Mouse (Mus musculus) hindbrain, embryonic 16.5 days (tissue): Measurements from ENCODE around the gene Gm11237. TPM values are rescaled to one million over a fixed set of nuclear protein-coding genes. Genes with fewer than 3 reads are reported as not detected.
"Not testable (repeated sequence)": the region's sequence is repeated elsewhere in the genome, so short reads cannot be mapped to it uniquely, and the experiment has no call there.

Experiments
- ATAC-seq: fragments of 200-750 bp; cut with Nextera tagmentation; 2 replicates; pipeline ENCODE4 v1.8.0; 2017; ENCODE audit warnings: moderate TSS enrichment, moderate library complexity
- H3K27ac ChIP-seq: fragments of 300-500 bp; sonication (generic); 2 replicates; pipeline ENCODE4 v1.5.1; 2014; ENCODE audit warnings: low read depth, mild to moderate bottlenecking, control low read depth, low read length, moderate library complexity
- H3K27me3 ChIP-seq: fragments of 300-500 bp; sonication (generic); replicated peaks from 2 replicates; pipeline ENCODE4 v1.6.1; 2014; ENCODE audit warnings: low read length; ENCODE audit not compliant: control insufficient read depth, insufficient read depth
- H3K36me3 ChIP-seq: fragments of 300-500 bp; sonication (generic); 2 replicates; pipeline ENCODE4 v1.6.1; 2014; ENCODE audit warnings: mild to moderate bottlenecking, low read length, moderate library complexity, mixed read lengths; ENCODE audit not compliant: control insufficient read depth, insufficient read depth
- H3K4me1 ChIP-seq: fragments of 300-500 bp; sonication (generic); 2 replicates; pipeline ENCODE4 v1.6.1; 2014; ENCODE audit warnings: low read depth, low read length; ENCODE audit not compliant: control insufficient read depth, insufficient read depth
- H3K4me2 ChIP-seq: fragments of 300-500 bp; sonication (generic); 2 replicates; pipeline ENCODE4 v1.6.1; 2014; ENCODE audit warnings: mild to moderate bottlenecking, low read length, control low read depth, moderate library complexity
- H3K4me3 ChIP-seq: fragments of 300-500 bp; sonication (generic); 2 replicates; pipeline ENCODE4 v1.5.1; 2014; ENCODE audit warnings: mild to moderate bottlenecking, low read length, control low read depth, moderate library complexity
- H3K9ac ChIP-seq: fragments of 300-500 bp; sonication (generic); 2 replicates; pipeline ENCODE4 v1.6.1; 2014; ENCODE audit warnings: low read depth, mild to moderate bottlenecking, control low read depth, low read length, moderate library complexity
- H3K9me3 ChIP-seq: fragments of 300-500 bp; sonication (generic); 2 replicates; pipeline ENCODE4 v1.6.1; 2014; ENCODE audit warnings: mild to moderate bottlenecking, low read length, moderate library complexity; ENCODE audit not compliant: control insufficient read depth
- WGBS: fragments of 180-500 bp; shearing (Covaris S2); extraction: QIAGEN DNeasy Blood & Tissue Kit; methylation state at CpG from one replicate; pipeline ENCODE4 v1.1.7; 2014; 5-methylcytosine and 5-hydroxymethylcytosine counted together
- polyA plus RNA-seq: library from polyadenylated mRNA; unstranded; fragments of >200 nt; fragmentation: Nextera tagmentation; extraction: Ambion mirVana; gene quantifications from 2 replicates; pipeline ENCODE4 v1.2.1, GENCODE M21; 2015

Gene Gm11237
- not detected in 2 replicates for polyA plus RNA-seq

DNA sequence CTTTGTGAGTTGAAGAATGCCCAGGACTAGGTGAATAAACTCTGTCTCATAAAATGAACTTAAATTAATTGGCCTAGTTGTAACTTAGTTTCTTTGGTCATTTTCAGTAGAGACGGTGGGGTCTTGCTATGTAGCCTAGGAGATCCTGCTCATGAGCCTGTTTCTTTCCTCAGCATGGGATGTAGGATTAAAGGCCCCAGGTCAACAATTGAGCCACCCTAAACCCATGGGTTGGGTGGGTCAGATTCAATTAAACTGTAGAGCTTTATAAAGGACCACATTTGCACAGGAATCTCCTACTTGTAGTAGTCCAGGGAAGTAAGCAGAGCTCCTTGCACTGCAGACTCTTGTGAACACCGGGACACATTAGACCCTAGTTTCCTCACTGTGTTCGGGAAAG is at the start of gene Gm11237:
Gm11237 (plus strand) TSS at position 301 of the 400 bp plus-strand sequence.
- H3K4me3 ChIP-seq, H3K27me3 ChIP-seq, H3K4me1 ChIP-seq, H3K27ac ChIP-seq, H3K9me3 ChIP-seq, H3K9ac ChIP-seq, H3K36me3 ChIP-seq, H3K4me2 ChIP-seq, ATAC-seq: not testable (repeated sequence)
- WGBS: no CpG with 5 or more reads among the region's 3 CpGs

DNA sequence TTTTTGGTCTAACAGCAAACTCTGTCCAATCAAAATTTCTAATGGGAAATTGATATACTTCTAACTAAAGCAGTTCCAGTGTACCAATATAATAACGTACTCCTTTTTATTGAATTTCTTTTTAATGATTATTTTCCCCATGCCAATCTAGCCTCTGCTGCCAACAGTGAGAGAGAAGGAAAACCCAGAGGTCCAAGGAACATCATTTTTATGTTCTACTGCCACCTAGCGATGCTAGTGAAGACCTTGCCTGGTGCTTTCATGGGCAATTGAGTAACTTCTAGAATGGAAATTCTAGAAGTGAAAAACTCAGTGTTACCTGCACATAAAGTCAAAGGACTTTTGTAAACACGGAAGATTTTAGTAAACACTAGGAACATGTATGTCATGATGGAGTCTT is 23.5 kb upstream of the Gm11237 start:
- Histone ChIP-seq H3K27ac (no peak overlapping the region), H3K9me3 (no peaks in the 10 kb centered on the region), H3K27me3 (no peaks in the 10 kb centered on the region), H3K36me3 (no peaks in the 10 kb centered on the region), H3K4me1 (no peaks in the 10 kb centered on the region), H3K4me3 (no peak overlapping the region), H3K4me2 (no peak overlapping the region), H3K9ac (no peak overlapping the region)
- WGBS: 7% methylated on average over 3 of the region's 3 CpGs
- peak; percentile 88 for ATAC-seq

DNA sequence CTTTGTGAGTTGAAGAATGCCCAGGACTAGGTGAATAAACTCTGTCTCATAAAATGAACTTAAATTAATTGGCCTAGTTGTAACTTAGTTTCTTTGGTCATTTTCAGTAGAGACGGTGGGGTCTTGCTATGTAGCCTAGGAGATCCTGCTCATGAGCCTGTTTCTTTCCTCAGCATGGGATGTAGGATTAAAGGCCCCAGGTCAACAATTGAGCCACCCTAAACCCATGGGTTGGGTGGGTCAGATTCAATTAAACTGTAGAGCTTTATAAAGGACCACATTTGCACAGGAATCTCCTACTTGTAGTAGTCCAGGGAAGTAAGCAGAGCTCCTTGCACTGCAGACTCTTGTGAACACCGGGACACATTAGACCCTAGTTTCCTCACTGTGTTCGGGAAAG is 15.2 kb upstream of the Gm11237 start, which contains the start of gene Gm11238:
Gm11238 (plus strand) TSS at position 301 of the 400 bp plus-strand sequence.
- H3K4me1 ChIP-seq, H3K4me2 ChIP-seq, ATAC-seq, H3K9ac ChIP-seq, H3K27me3 ChIP-seq, H3K36me3 ChIP-seq, H3K27ac ChIP-seq, H3K9me3 ChIP-seq, H3K4me3 ChIP-seq: not testable (repeated sequence)
- WGBS: no CpG with 5 or more reads among the region's 3 CpGs

DNA sequence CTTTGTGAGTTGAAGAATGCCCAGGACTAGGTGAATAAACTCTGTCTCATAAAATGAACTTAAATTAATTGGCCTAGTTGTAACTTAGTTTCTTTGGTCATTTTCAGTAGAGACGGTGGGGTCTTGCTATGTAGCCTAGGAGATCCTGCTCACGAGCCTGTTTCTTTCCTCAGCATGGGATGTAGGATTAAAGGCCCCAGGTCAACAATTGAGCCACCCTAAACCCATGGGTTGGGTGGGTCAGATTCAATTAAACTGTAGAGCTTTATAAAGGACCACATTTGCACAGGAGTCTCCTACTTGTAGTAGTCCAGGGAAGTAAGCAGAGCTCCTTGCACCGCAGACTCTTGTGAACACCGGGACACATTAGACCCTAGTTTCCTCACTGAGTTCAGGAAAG is 15.0 kb downstream of the Gm11237 start, which contains the start of gene Gm11236:
Gm11236 (plus strand) TSS at position 301 of the 400 bp plus-strand sequence.
- WGBS: no CpG with 5 or more reads among the region's 4 CpGs
- not testable (repeated sequence) for ATAC-seq, H3K4me1 ChIP-seq, H3K27me3 ChIP-seq, H3K9me3 ChIP-seq, H3K4me3 ChIP-seq, H3K27ac ChIP-seq, H3K36me3 ChIP-seq, H3K9ac ChIP-seq, H3K4me2 ChIP-seq

DNA sequence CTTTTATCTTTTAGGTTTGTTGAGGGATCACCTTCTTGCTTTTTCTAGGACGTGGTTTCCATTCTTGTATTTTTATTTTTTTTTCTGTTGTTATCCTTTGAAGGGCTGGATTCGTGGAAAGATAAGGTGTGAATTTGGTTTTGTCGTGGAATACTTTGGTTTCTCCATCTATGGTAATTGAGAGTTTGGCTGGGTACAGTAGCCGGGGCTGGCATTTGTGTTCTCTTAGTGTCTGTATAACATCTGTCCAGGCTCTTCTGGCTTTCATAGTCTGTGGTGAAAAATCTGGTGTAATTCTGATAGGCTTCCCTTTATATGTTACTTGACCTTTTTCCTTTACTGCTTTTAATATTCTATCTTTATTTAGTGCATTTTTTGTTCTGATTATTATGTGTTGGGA is 39.1 kb downstream of the Gm11237 start:
- not testable (repeated sequence) for H3K9ac ChIP-seq, H3K4me2 ChIP-seq, H3K4me1 ChIP-seq, H3K9me3 ChIP-seq, H3K4me3 ChIP-seq, H3K27ac ChIP-seq, H3K36me3 ChIP-seq, ATAC-seq, H3K27me3 ChIP-seq
- 83% methylated on average over 4 of the region's 4 CpGs for WGBS

DNA sequence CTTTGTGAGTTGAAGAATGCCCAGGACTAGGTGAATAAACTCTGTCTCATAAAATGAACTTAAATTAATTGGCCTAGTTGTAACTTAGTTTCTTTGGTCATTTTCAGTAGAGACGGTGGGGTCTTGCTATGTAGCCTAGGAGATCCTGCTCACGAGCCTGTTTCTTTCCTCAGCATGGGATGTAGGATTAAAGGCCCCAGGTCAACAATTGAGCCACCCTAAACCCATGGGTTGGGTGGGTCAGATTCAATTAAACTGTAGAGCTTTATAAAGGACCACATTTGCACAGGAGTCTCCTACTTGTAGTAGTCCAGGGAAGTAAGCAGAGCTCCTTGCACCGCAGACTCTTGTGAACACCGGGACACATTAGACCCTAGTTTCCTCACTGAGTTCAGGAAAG is 45.3 kb downstream of the Gm11237 start, which contains the start of gene Gm11239:
Gm11239 (plus strand) TSS at position 301 of the 400 bp plus-strand sequence.
- H3K4me1 ChIP-seq, H3K27ac ChIP-seq, ATAC-seq, H3K4me2 ChIP-seq, H3K4me3 ChIP-seq, H3K9ac ChIP-seq, H3K36me3 ChIP-seq, H3K27me3 ChIP-seq, H3K9me3 ChIP-seq: not testable (repeated sequence)
- no CpG with 5 or more reads among the region's 4 CpGs for WGBS

Other genes starting within 250 kb of the Gm11237 start
- gene Gm11487, start 217.9 kb upstream of the Gm11237 start, polyA plus RNA-seq: not detected in 2 replicates
- not detected in 2 replicates for gene Gm11238, start 15.1 kb upstream of the Gm11237 start, polyA plus RNA-seq
- not detected in 2 replicates for gene Gm11236, start 15.1 kb downstream of the Gm11237 start, polyA plus RNA-seq
- gene Gm11239, start 45.4 kb downstream of the Gm11237 start, polyA plus RNA-seq: not detected in 2 replicates
- gene Gm428, start 60.5 kb downstream of the Gm11237 start, polyA plus RNA-seq: not detected in 2 replicates
- 0.46 and 0.57 TPM in 2 replicates for gene Rasef, start 168.0 kb downstream of the Gm11237 start, polyA plus RNA-seq